Mouse (Mus musculus) left cerebral cortex, postnatal 36 days (tissue): ENCODE measurements at regions not wholly inside any gene's neighbourhood (a gene's known extent, or its start where the extent isn't known, plus 50 kb on each side); places are given as distances from the start of the nearest gene placed in this dataset. TPM values are rescaled to one million over a fixed set of nuclear protein-coding genes. Genes with fewer than 3 reads are reported as not detected.

Source experiments
- DNase-seq, 2 experiments: peaks; one replicate each; pipeline ENCODE4 v3.0.0; 2021 to 2022; ENCODE audit warnings: low spot score in 2 of 2, mixed read lengths in 1 of 2
- intact Hi-C: fragments of 180-260 bp; cut with DNase I; formaldehyde crosslinking; loops from one replicate; pipeline ENCODE4 v1.15.1; 2025
- microRNA-seq: library from miRNA; unstranded; fragments of <30 nt; microRNA quantifications from one replicate; pipeline ENCODE4 v1.2.0, GENCODE M21; 2022

DNA sequence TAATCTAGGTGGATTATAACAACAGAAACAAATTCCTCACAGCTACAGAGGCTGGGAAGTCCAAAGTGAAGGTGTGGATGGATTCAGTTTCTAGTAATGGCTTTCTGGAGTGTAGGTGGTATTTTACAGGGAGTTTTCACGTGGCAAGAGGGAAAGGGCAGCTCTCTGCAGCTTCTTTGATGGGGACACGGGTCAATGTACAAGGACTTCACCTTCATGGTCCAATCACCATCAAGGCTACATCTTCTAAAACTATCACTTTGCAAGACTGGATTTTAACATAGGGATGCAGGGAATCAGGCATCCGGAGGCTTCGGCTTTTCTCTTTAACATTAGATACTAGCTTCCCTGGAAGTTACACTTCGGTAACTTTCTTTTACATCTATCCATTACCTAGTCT lies 642.4 kb upstream of the Tmpo start:
- intact Hi-C loops, result no loop called here
- DNase-seq, result no peak

DNA sequence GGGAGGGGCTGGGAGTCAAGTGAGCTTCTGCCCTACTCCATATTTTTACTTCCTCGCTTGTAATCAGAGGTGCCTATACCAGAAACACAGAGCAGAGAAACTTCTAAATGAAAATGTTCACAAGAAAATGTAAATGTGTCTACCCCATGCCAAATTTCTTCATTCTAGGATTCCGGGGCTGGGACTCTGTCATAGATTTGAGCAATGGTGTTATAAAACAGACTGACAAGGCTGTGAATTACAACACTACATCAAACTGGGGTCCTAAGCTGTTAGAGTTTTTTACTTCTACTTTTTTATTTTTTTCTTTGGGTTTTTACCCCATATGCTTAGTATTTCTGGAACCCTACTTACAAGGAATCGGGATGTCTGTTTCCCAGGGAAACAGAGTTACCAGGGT lies 623.8 kb upstream of the Tmpo start:
- DNase-seq, result no peak
- intact Hi-C loops, result no loop called here

Small RNA genes lying in the stretch of these regions (microRNA-seq; reads per million reads assigned to microRNA genes)
- not detected for gene Gm22582
- gene Mir1251, result not detected
- gene Mir135a-2, result 29.2 reads per million, percentile 44 among the genes with 10 or more reads in this experiment
